Mouse (Mus musculus) heart, adult 2 months (tissue): ENCODE measurements around the gene Sept6. TPM values are rescaled to one million over a fixed set of nuclear protein-coding genes. Genes with fewer than 3 reads are reported as not detected.
A peak's percentile ranks its signal among the peaks of the same experiment; 100 is the strongest.

Source experiments
- DNase-seq, 2 experiments: peaks; one replicate each; pipeline ENCODE4 v3.0.0; 2021
- H3K27ac ChIP-seq: fragments of 200-600 bp; 2 replicates; pipeline ENCODE4 v1.8.1; 2022
- H3K27me3 ChIP-seq: fragments of 200-500 bp; 2 replicates; pipeline ENCODE4 v1.6.1; 2012; ENCODE audit warnings: mild to moderate bottlenecking, low read length, inconsistent platforms, mixed read lengths; ENCODE audit not compliant: control insufficient read depth, insufficient read depth
- H3K36me3 ChIP-seq: fragments of 200-500 bp; 2 replicates; pipeline ENCODE4 v1.6.1; 2012; ENCODE audit warnings: low read length, inconsistent platforms; ENCODE audit not compliant: control insufficient read depth, insufficient read depth
- H3K4me1 ChIP-seq: fragments of 200-500 bp; 2 replicates; pipeline ENCODE4 v1.6.1; 2011; ENCODE audit warnings: low read length; ENCODE audit not compliant: control insufficient read depth, insufficient read depth
- H3K4me3 ChIP-seq: fragments of 200-600 bp; 2 replicates; pipeline ENCODE4 v1.8.1; 2022
- H3K79me2 ChIP-seq: fragments of 200-500 bp; replicated peaks from 2 replicates; pipeline ENCODE4 v1.6.1; 2012; ENCODE audit warnings: mild to moderate bottlenecking, inconsistent platforms, low read length, moderate library complexity, mixed read lengths; ENCODE audit not compliant: control insufficient read depth, insufficient read depth
- H3K9ac ChIP-seq: fragments of 200-500 bp; 2 replicates; pipeline ENCODE4 v1.6.1; 2012; ENCODE audit warnings: low read depth, mild to moderate bottlenecking, control low read depth, inconsistent platforms, low read length, mixed read lengths
- CTCF ChIP-seq: fragments of 200-600 bp; IDR thresholded peaks from 2 replicates; pipeline ENCODE4 v1.8.1; 2022; ENCODE audit warnings: antibody characterized with exemption, mild to moderate bottlenecking, moderate library complexity
- EP300 ChIP-seq: fragments of 200-500 bp; IDR thresholded peaks from 2 replicates; pipeline ENCODE4 v1.6.1; 2011; ENCODE audit warnings: low read depth, low read length, control low read depth; ENCODE audit not compliant: insufficient read depth
- POLR2A ChIP-seq: fragments of 200-500 bp; IDR thresholded peaks from 2 replicates; pipeline ENCODE4 v1.6.1; 2011; ENCODE audit warnings: mild to moderate bottlenecking, low read depth, low read length, control low read depth; ENCODE audit not compliant: insufficient read depth
- WGBS: fragments of 180-500 bp; shearing (Covaris S2); methylation state at CpG from one replicate; pipeline ENCODE4 v1.1.7; 2018; 5-methylcytosine and 5-hydroxymethylcytosine counted together
- intact Hi-C: fragments of 180-260 bp; cut with DNase I; formaldehyde crosslinking; loops from one replicate; pipeline ENCODE4 v1.15.1; 2025
- polyA plus RNA-seq: library from polyadenylated mRNA; depleted of rRNA; stranded (reverse); fragments of >200 nt; gene quantifications from 2 replicates; pipeline ENCODE4 v1.2.3, GENCODE M21; 2012
- total RNA-seq, 2 experiments: library from RNA; stranded (reverse); gene quantifications; 2 replicates each; pipeline ENCODE4 v1.2.3; 2021

Gene Sept6
- total and polyA plus RNA-seq, 3 experiments: 3.8 to 6.9 (median 5.5) TPM

GRCm38 (mm10) chrX:36956674-36957073 is 34.9 kb downstream of the Sept6 start:
- H3K4me1 ChIP-seq: no peaks in the 10 kb centered on the region
- H3K9ac ChIP-seq: no peak overlapping the region
- WGBS: 62% methylated on average over 2 of the region's 2 CpGs
- no peaks in the 10 kb centered on the region for H3K27me3 ChIP-seq
- no peaks in the 10 kb centered on the region for H3K79me2 ChIP-seq
- no peak for DNase-seq
- intact Hi-C loops: no loop called here
- no peaks in the 10 kb centered on the region for H3K36me3 ChIP-seq
- no peak overlapping the region for H3K27ac ChIP-seq
- TF ChIP-seq CTCF: no peak
- no peak for TF ChIP-seq EP300
- no peak for TF ChIP-seq POLR2A
- no peak overlapping the region for H3K4me3 ChIP-seq

GRCm38 (mm10) chrX:36941106-36941505 is 50.5 kb downstream of the Sept6 start:
- no peaks in the 10 kb centered on the region for H3K4me1 ChIP-seq
- no peaks in the 10 kb centered on the region for H3K36me3 ChIP-seq
- H3K27me3 ChIP-seq: no peaks in the 10 kb centered on the region
- H3K79me2 ChIP-seq: no peaks in the 10 kb centered on the region
- 68% methylated on average over 3 of the region's 3 CpGs for WGBS
- H3K4me3 ChIP-seq: no peak overlapping the region
- TF ChIP-seq POLR2A: no peak
- TF ChIP-seq CTCF: no peak
- no peak for TF ChIP-seq EP300
- no peak overlapping the region for H3K27ac ChIP-seq
- no peak for DNase-seq
- intact Hi-C loops: no loop called here
- H3K9ac ChIP-seq: no peak overlapping the region

- intact Hi-C loops: loop anchor here (5.0 kb wide), 1 partner anchor 47 kb away; no protein-coding TSS in a partner anchor
- no peaks in the 10 kb centered on the region for H3K79me2 ChIP-seq
- no peak overlapping the region for H3K4me3 ChIP-seq
- TF ChIP-seq CTCF: no peak
- TF ChIP-seq EP300: no peak
- no peak for TF ChIP-seq POLR2A
- no peaks in the 10 kb centered on the region for H3K4me1 ChIP-seq
- no peaks in the 10 kb centered on the region for H3K27me3 ChIP-seq
- WGBS: 28% methylated on average over 4 of the region's 4 CpGs
- no peak overlapping the region for H3K27ac ChIP-seq
- DNase-seq: peak; percentile 27 to 49
- H3K36me3 ChIP-seq: no peaks in the 10 kb centered on the region
- H3K9ac ChIP-seq: no peak overlapping the region
Measured at GRCm38 (mm10) chrX:36939806-36940413, 51.7 kb downstream of the Sept6 start.

- WGBS: 70% methylated on average over 7 of the region's 7 CpGs
- TF ChIP-seq POLR2A (no peak), EP300 (no peak), CTCF (no peak)
- no peak for DNase-seq
- Histone ChIP-seq H3K9ac (no peak overlapping the region), H3K4me3 (no peak overlapping the region), H3K4me1 (no peaks in the 10 kb centered on the region), H3K36me3 (no peaks in the 10 kb centered on the region), H3K27me3 (no peaks in the 10 kb centered on the region), H3K27ac (no peak overlapping the region), H3K79me2 (no peaks in the 10 kb centered on the region)
- intact Hi-C loops: loop anchor here (5.0 kb wide), 1 partner anchor 52 kb away; no protein-coding TSS in a partner anchor
Measured at GRCm38 (mm10) chrX:36935326-36935966, 56.1 kb downstream of the Sept6 start.

- H3K36me3 ChIP-seq: no peaks in the 10 kb centered on the region
- H3K9ac ChIP-seq: no peak overlapping the region
- DNase-seq: no peak
- no peaks in the 10 kb centered on the region for H3K27me3 ChIP-seq
- WGBS: 69% methylated on average over 1 of the region's 1 CpGs
- H3K4me1 ChIP-seq: no peaks in the 10 kb centered on the region
- no peak overlapping the region for H3K27ac ChIP-seq
- H3K79me2 ChIP-seq: no peaks in the 10 kb centered on the region
- H3K4me3 ChIP-seq: no peak overlapping the region
- TF ChIP-seq EP300: no peak
- TF ChIP-seq CTCF: peak; percentile 62
- TF ChIP-seq POLR2A: no peak
- intact Hi-C loops: loop anchor here (2.0 kb wide), 1 partner anchor 92 kb away; no protein-coding TSS in a partner anchor
Measured at GRCm38 (mm10) chrX:36930574-36930973, 61.0 kb downstream of the Sept6 start.

GRCm38 (mm10) chrX:36929694-36930093 is 61.9 kb downstream of the Sept6 start:
- Histone ChIP-seq H3K27ac (no peak overlapping the region), H3K79me2 (no peaks in the 10 kb centered on the region), H3K9ac (no peak overlapping the region), H3K4me1 (no peaks in the 10 kb centered on the region), H3K36me3 (no peaks in the 10 kb centered on the region), H3K27me3 (no peaks in the 10 kb centered on the region), H3K4me3 (no peak overlapping the region)
- intact Hi-C loops: loop anchor here (2.0 kb wide), 1 partner anchor 93 kb away; no protein-coding TSS in a partner anchor
- TF ChIP-seq EP300 (no peak), POLR2A (no peak), CTCF (no peak)
- WGBS: 64% methylated on average over 4 of the region's 4 CpGs
- DNase-seq: no peak
